Mouse (Mus musculus) granulocyte monocyte progenitor cell, adult 5-6 weeks (primary cell): ENCODE measurements around the gene Usb1. TPM values are rescaled to one million over a fixed set of nuclear protein-coding genes. Genes with fewer than 3 reads are reported as not detected.
"Not testable (repeated sequence)": the region's sequence is repeated elsewhere in the genome, so short reads cannot be mapped to it uniquely, and the experiment has no call there.

Source experiments
- ATAC-seq: replicated peaks from 2 replicates; pipeline ENCODE4 v1.8.0; 2016; ENCODE audit warnings: mild to moderate bottlenecking, moderate TSS enrichment, inconsistent platforms; ENCODE audit not compliant: poor library complexity, severe bottlenecking
- total RNA-seq, 2 experiments: library from RNA; stranded (forward) in 1 of 2; stranded (reverse) in 1 of 2; fragments of 200-712, 200-1000 nt in 1 of 2; fragments of >200 nt in 1 of 2; fragmentation: Nextera tagmentation in 1 of 2; gene quantifications; 2 replicates each; pipeline ENCODE4 v1.2.3; 2014 to 2017

Gene Usb1
- total RNA-seq, 2 experiments from 2014 or later: 31.4 to 44.1 TPM

- peak; percentile 80 for ATAC-seq
Observed at GRCm38 (mm10) chr8:95369581-95370326, 37.7 kb downstream of the Usb1 start.

GRCm38 (mm10) chr8:95373389-95374002, 41.4 kb downstream of the Usb1 start:
- no peak for ATAC-seq

DNA sequence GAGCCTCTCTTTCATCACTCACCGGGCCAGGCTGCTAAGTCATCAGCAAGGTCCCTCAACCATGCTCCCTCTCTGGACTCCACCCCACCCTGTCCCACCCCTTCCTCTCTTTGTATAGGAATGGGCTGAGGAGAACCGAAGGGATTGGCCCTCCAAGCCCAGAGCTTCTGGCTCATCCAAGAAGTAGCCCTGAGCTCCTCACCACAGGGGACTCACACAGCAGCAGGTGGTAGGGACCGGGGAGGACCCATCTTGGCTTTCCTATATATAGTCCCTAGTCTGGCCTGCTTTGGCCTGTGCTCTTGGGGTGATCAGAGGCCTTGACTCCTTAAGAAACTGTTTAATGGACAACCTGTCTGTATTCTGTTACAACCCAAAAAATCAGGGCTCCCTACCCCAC, 42.3 kb downstream of the Usb1 start:
- ATAC-seq: no peak

DNA sequence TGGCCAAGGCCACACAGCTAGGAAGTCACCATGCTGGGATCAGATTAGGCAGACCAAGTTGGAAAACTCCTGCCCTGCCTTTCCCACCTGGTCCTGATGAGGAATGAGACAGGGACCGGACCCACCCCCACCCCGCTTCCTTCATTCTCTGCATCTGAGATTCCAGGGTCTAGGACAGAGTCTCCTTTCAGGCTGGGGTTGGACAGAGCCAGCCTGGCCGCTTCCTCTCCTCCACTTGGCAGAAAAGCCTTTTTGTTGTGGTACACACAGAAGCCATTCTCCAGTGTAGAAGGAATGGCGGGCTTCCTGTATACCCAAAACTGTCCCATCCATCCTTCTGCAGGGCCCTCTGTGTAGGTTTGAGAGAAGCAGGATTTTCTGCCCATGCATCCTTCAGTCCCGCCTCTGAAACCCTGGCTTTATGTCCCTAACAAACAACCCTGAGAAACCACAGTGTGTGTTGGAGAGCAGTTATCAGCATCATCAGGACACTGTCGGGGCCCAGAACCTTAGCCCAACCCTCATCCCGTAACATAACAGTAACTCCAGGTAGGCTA, 43.4 kb downstream of the Usb1 start:
- ATAC-seq: no peak

DNA sequence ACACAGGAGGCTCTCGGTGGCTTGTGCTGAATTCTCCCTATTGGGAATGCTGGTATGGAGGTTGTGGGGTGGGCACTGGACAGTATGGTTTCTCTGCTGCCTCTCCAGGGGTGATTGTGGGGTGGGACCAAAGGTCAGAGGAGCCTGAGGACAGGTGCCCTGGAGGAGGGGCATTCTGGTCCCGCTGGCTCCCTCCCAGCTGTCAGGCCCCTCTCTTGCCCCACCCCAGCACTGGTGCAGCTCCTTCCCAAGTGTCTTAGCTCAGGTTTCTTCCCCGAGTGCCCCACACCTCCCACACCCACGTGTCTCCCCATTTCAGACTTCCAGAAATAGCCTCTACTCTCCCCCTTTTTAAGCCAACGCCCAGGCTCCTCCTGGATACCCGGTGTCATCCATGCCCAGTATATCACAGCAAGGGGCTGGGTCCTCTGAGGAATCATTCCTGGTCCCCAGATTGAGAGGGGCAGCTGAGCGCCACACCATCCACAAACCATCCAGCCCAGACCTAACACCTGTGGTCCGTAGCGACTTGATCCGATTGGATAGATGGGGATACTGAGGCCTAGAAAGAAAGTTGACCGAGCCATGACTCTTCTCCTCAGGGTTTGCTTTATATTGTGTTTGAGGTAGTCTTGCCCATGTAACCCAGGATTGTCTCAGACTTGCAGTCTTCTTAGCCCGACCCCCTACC, 44.4 kb downstream of the Usb1 start:
- no peak for ATAC-seq

- no peak for ATAC-seq
Observed at GRCm38 (mm10) chr8:95377101-95377500, 45.0 kb downstream of the Usb1 start.

DNA sequence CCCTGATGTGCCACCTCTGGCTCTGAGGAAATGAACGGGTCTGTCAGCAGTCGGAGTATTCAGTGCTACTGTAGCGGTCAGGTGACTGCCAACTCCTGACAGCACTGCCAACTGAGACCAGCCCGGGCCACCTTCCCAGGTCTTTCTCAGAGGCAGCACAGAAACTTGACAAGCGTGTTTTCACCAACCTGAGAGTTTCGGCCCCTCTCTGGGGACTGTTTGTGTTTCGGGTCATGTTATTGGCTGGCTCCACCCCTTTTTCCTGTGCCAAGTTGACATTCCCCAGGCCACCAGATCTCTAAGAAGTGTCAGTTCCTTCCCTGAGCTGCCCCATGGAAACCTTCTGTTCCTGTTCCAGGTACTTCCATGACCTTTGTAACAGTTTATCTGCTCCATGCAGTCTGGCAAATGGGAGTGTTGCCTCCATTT, 45.8 kb downstream of the Usb1 start:
- no peak for ATAC-seq

- not testable (repeated sequence) for ATAC-seq
Observed at GRCm38 (mm10) chr8:95378928-95379327, 46.8 kb downstream of the Usb1 start.

DNA sequence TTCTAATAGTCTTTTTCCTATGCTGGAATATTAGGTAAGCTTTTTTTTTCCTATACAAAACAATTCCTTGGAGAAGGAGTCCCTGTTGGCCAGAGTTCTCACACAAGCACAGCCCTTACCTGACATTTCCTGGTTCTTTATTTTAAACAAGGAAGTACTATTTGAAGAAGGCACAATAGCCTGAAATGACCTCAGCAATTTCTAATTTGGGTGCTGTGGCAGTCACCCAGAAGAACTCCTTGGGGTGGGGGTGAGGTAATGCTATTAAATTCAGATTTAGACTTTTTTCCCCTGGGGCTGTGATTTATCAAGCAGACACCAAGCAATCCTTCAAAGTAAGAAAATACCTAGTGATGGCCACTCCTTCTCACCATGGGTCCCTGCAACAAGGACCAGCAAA, 48.9 kb downstream of the Usb1 start:
- no peak for ATAC-seq

GRCm38 (mm10) chr8:95381595-95381994, 49.5 kb downstream of the Usb1 start:
- ATAC-seq: no peak

GRCm38 (mm10) chr8:95384501-95384900, 52.4 kb downstream of the Usb1 start:
- ATAC-seq: no peak

DNA sequence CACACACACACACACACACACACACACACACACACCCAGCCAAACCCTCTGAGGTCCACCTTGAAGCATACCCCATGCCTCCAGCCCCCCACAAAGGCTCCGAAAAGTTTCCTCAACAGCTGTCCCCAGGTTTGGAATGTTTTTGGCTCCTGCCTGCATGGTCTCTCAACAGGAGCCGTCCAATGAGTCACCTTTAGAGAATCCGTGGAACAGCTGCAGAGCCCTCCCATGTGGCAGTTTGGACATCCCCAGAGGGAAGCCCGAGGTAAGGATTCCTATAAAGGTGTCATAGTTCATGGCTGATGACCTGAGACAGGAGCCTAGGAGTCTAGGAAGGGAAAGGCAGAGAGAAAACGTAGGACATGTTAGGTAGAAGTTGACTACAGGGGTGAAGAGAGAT, 54.0 kb downstream of the Usb1 start:
- ATAC-seq: no peak

- ATAC-seq: no peak
Observed at GRCm38 (mm10) chr8:95387221-95387620, 55.1 kb downstream of the Usb1 start.

GRCm38 (mm10) chr8:95387936-95388335, 55.9 kb downstream of the Usb1 start:
- no peak for ATAC-seq

DNA sequence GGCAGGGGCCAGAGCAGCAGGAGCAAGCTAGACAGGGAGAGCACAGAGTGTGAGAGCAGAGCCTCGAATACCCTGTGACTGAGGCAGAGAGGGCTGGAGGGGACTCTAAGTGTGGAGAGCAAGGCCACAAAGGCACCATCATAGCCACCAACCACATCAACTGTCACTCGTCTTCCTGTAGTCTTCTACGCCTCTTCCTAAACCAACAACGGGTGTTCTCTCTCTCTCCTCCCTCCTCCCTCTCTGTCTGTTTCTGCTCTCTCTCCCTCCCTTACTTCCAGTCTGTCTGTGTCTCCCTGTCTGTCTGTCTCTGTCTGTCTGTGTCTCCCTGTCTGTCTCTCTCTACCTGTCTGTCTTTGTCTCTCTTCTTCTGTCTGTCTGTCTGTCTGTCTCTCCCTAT, 58.2 kb downstream of the Usb1 start:
- peak; percentile 20; the same call in 1 of the 2 replicates for ATAC-seq

GRCm38 (mm10) chr8:95391101-95391500, 59.0 kb downstream of the Usb1 start:
- ATAC-seq: no peak

DNA sequence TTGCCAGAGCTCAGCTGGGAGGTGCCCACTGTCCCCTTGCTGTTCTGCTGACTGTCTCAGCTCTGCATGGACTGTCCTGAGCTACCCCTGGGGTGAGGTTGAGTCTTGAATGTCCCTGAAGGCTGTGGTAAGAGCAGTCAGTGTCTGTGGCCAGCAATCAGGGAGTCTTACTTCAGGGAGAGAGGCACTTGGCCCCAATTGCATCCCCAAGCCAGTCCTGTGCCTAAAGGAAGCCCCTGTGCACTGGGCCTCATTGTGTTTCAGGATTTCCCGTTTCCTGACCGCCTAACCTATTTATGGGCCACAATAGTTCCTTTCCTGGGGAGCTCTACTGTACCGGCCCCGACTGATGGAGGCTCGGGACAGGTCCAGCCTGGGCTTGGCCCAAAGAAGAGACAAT, 60.5 kb downstream of the Usb1 start:
- 0 out of 2 replicates have a peak, but pooled peaks have one; percentile 15 for ATAC-seq

- ATAC-seq: no peak
Observed at GRCm38 (mm10) chr8:95395186-95395918, 63.3 kb downstream of the Usb1 start.

- ATAC-seq: 0 out of 2 replicates have a peak, but pooled peaks have one; percentile 36
Observed at GRCm38 (mm10) chr8:95396752-95397151, 64.7 kb downstream of the Usb1 start.
